Comparison of ENCODE assay signal across 8 mouse cellular contexts in the genomic region with DNA sequence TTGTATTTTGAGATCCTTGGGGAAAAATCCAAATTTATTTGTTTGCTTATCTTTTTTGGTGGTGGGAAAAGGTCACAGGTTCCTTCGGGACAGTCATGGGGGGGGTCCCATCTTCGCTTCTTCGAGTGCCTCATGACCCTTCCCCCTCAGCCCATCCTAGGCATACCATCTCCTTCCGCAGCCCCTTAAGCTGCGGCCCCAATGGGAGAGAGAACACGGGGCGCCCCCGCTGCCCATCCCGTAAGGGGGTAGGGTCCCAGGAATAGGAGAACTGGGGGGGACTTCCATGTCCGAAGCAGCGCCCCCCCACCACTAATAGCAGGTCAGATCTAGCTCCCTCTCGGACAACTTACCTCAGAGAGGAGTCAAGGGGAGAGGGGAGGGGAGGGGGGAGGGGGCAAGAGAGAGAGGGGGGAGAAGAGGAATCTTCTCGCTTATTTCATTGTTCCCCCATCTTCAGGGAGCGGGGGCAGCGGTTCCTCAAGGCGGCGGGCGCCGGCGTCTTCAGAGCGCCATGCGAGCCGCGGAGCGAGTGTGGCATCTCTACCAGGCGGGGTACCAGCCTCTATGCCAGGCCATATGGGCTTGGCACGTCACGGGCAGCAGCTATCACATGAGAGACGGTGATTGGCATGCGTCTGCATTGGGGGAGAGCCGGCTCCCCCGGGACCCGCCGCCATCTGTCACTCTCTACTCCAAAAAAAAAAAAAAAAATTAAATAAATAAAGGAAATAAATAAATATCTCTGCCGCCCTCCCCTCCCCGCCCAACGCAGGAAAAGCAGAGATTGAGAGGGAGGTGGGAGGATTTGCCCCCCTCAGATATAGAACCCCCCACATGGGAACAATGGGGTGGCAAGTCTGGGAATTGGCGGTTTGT. TPM values are rescaled to one million over a fixed set of nuclear protein-coding genes. Genes with fewer than 3 reads are reported as not detected.
A peak's percentile ranks its signal among the peaks of the same experiment; 100 is the strongest.
DNase-seq lines count a peak whose midpoint lies in the region; ATAC-seq lines count a peak whose summit lies in the region.

A gene (minus strand): TSS at position 568 of the 879 bp plus-strand sequence.

- ATAC-seq in heart, embryonic 11.5 days (replicated peaks; ENCODE audit: insufficient number of reproducible peaks, low FRiP score, low TSS enrichment), result no peak

- 2% methylated on average over 38 of the region's 38 CpGs for WGBS in heart, embryonic 11.5 days (ENCODE audit: insufficient replicate concordance)
- 2% methylated on average over 38 of the region's 38 CpGs for WGBS in limb, embryonic 10.5 days

- no peak for DNase-seq in heart, adult 9 months (ENCODE audit: low spot score in 2 of 2)
- DNase-seq in frontal cortex, postnatal 10 days (ENCODE audit: low spot score in 2 of 2), result peak; percentile 67 to 78
- no peak for DNase-seq in limb, embryonic 10.5 days (ENCODE audit: low spot score)
- peak; percentile 80 to 85 for DNase-seq in right cerebral cortex, postnatal 36 days (ENCODE audit: low spot score in 2 of 2)
- no peak for DNase-seq in Muller cell, postnatal 12 days (ENCODE audit: inconsistent ontology term)
- no peak for DNase-seq in urinary bladder, postnatal 25 days (ENCODE audit: low spot score)

- no peaks in the 10 kb centered on the region for H3K9me3 ChIP-seq in heart, embryonic 11.5 days (replicated peaks; ENCODE audit: control insufficient read depth, low read length)
- H3K9me3 ChIP-seq in limb, embryonic 10.5 days (replicated peaks), result no peaks in the 10 kb centered on the region

- H3K4me1 ChIP-seq in heart, embryonic 11.5 days (ENCODE audit: control insufficient read depth, insufficient read depth, low read length), result peaks cover 23% of the 10 kb centered on the region
- no peaks in the 10 kb centered on the region; the same call in 1 of the 2 replicates for H3K4me1 ChIP-seq in brown adipose tissue, adult 24 weeks (ENCODE audit: control insufficient read depth, insufficient read depth, insufficient read length, low read length)
- peaks cover 28% of the 10 kb centered on the region for H3K4me1 ChIP-seq in limb, embryonic 10.5 days

- peak within 1 kb of the TSS; percentile 29 for H3K4me3 ChIP-seq in heart, embryonic 11.5 days (ENCODE audit: low read depth, low read length)
- H3K4me3 ChIP-seq in brown adipose tissue, adult 24 weeks (ENCODE audit: insufficient read depth, low read depth, low read length), result peak within 1 kb of the TSS; percentile 30; the same call in 1 of the 2 replicates
- H3K4me3 ChIP-seq in limb, embryonic 10.5 days, result peak within 1 kb of the TSS; percentile 37

- no peak within 1 kb of the TSS for H3K27ac ChIP-seq in heart, embryonic 11.5 days (ENCODE audit: low read depth, low read length)
- no peak within 1 kb of the TSS for H3K27ac ChIP-seq in brown adipose tissue, adult 24 weeks (replicated peaks; ENCODE audit: low read depth, low read length)
- no peak within 1 kb of the TSS for H3K27ac ChIP-seq in limb, embryonic 10.5 days

- peaks cover 97% of the 10 kb centered on the region for H3K27me3 ChIP-seq in heart, embryonic 11.5 days (ENCODE audit: control insufficient read depth, insufficient read depth, low read length)
- H3K27me3 ChIP-seq in limb, embryonic 10.5 days (ENCODE audit: low read depth, poor library complexity, severe bottlenecking), result peaks cover 100% of the 10 kb centered on the region

- no peaks in the 10 kb centered on the region for H3K36me3 ChIP-seq in heart, embryonic 11.5 days (ENCODE audit: control insufficient read depth, insufficient read depth, low read length)
- H3K36me3 ChIP-seq in limb, embryonic 10.5 days, result no peaks in the 10 kb centered on the region

- no peak within 1 kb of the TSS for H3K9ac ChIP-seq in heart, embryonic 11.5 days (ENCODE audit: low read depth, low read length)

- H3K4me2 ChIP-seq in heart, embryonic 11.5 days, result peak within 1 kb of the TSS; percentile 55

RNA-seq across cellular contexts. Expression of the gene that starts here (rescaled TPM):
- 0.07 and 0.13 TPM in 2 replicates for polyA plus RNA-seq in heart, embryonic 11.5 days (2014; fragmentation: Nextera tagmentation; extraction: Ambion mirVana)
- not detected in 2 replicates for polyA plus RNA-seq in brown adipose tissue, adult 24 weeks (2012; ENCODE audit: insufficient read depth, insufficient read length, missing spikeins)
- not detected in 2 replicates for polyA plus RNA-seq in limb, embryonic 10.5 days (2016; fragmentation: Nextera tagmentation; extraction: Ambion mirVana)

Comparison
In these comparisons a context has a peak if more than half of its experiments do, and no peak if none do; other contexts are left out.
1. DNase-seq: peak in frontal cortex, postnatal 10 days (2 of 2) and right cerebral cortex, postnatal 36 days (2 of 2); none in heart, adult 9 months (0 of 2), limb, embryonic 10.5 days (single experiment), Muller cell, postnatal 12 days (single experiment) and urinary bladder, postnatal 25 days (single experiment).
2. Peak in every context shown above with its lines, with median percentiles within 50 percentile points of each other: H3K4me3 ChIP-seq.